Mouse (Mus musculus) heart, adult 18-20 months (tissue): ENCODE results near the gene Fam71f2. TPM values are rescaled to one million over a fixed set of nuclear protein-coding genes. Genes with fewer than 3 reads are reported as not detected.

Experiments
- DNase-seq, 2 experiments: peaks; one replicate each; pipeline ENCODE4 v3.0.0; 2021 to 2022; ENCODE audit warnings: mixed read lengths in 1 of 2
- total RNA-seq, 2 experiments: library from RNA; stranded (reverse); gene quantifications; 2 replicates each; pipeline ENCODE4 v1.2.3; 2021

The Fam71f2 gene
- total RNA-seq, 2 experiments from 2014 or later = not detected

DNA sequence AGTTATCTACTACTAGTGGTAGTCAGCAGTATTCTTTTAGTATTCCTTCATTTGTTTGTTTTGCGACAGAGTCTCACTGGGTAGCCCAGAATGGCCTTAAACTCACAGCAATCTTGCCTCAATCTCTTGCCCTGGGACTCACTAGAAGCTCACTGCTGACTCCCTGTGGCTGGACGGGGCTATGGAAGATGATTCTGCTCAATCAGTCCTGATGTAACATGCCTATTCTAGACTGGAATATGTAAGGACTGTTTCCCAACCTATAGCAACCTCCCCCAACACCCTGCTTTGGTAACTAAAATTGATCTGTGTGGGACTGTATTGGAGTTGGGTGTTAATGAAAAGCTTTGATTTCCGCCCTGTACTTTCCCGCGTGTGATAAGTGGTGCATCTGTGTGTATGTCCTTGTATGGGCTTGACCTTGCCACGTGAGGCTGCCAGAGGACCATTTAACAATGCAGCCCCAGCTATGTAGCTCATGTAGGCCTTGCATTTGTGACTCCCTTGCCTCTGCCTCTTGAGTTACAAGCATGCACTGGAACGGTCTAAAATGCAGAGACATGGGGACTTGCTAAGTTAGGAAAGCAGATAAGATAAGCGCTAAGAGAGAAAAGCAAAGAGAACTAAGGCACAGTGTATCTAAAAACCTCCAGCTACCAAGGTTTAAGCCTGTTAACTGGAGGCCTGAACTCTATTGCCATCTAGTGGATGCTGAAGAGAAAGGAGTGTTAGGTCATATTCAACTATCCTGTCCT is 703 bp upstream of the Fam71f2 start:
- DNase-seq = peak; percentile 64 to 74

DNA sequence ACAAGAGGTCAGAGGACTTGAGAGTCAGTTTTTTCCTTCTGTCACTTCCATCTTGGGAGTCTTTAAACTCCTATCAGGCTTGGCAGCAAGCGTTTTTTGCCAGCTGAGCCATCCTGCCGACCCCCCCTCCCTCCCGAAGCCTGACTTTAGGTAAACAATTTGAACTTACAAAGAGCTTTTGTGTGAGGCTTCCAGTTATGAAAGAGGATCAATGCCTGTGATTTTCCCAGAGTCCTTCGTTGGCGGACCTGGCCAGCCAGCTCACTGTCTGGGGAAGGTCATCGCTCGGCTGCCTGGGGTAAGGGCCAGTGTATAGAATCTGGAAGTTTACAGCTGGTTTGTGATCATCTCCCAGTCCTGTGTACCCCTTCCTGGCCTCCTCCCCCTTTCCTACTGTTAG is 1.3 kb downstream of the Fam71f2 start:
- no peak for DNase-seq

DNA sequence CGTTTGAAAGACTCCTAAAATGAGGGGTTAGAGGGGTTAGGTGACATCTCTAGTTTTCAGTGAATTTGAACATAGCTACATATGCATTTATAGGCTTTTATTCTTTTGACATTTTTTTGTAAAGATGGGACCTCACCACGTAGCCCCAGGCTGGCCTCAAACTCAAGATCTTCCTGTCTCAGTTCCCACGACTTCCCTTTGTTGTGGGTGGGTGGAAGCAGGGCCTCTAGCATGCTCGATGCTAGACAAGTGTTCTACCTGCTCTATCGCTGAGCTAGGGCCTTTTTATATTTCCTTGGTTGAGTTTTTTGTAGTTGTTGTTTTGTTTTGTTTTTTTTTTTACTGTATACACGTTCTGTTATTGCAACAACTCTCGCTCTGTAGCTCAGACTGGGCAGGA is 7.5 kb downstream of the Fam71f2 start:
- no peak for DNase-seq

DNA sequence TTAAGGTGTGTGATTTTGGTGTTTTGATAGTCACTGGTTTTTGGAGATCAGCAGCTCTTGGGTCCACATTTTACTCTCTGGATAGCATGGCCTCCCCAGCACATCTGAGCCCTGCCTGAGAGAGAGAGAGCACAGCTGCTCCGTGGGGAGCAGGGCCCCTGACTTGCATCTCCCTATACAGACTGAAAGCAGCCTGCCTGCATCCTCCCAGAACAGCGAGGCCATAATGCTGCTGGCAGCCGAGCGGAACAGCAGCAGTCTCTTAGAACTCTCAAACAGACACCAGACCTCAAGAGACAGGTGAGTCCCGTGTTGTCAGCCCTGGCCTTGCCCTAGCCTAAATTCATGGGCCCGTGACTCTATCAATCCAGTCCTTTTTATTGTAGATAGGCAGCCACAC is 8.1 kb downstream of the Fam71f2 start:
- no peak for DNase-seq

DNA sequence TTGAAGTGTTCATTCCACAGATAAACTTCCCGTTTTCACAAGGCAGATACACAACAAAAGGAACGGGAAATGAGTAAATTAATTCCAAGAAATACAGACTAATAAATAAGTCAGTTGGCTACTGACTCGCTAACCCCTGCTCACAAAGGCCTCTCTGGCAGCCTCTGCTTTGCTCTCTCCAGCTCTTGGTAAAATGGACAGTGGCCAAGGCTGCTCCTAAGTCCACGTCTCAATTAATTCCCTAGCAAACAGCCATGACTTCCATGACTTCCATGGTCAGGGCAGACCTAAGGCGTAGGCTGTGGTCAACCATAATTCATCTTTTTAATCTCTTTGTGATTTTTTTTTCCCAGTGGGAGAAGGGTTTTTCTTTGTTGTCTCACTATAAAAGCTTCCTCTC is 8.6 kb downstream of the Fam71f2 start:
- DNase-seq = peak; percentile 39 to 41

DNA sequence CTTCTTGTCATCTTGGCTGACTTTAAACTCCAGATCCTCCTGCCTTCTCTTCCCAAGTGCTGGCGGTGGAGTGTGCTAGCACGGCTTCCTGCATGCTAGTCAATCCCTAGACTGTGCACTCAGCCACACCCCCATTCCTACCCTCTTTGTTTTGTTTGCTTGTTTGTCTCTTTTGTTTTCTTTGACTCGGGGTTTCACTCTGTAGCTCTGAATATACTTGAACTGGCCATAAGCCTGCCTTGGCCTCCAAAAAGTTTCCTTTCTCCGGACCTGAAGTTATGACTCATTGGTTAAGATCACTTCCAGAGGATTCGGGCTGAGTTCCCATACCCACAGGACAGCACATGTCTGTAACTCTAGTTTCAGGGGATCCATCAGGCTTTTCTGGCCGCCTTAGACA is 9.3 kb downstream of the Fam71f2 start:
- no peak for DNase-seq

DNA sequence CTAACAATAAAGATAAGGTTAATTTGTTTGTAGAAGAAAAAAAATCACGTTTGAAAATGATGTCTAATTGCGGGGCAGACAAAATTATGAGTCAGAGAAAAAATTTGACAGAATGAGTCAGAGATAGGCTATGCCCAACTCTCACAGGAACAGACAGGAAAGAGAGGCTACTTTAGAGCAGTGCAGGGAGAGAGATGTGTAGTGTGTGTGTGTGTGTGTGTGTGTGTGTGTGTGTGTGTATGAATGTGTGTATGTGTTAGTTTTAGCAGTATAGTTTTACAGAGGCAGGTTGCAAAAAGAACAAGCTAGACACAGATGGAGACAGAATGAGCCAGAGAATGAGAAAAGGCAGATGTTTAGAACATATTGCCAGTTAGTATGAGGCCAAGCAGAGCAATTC is 19.7 kb downstream of the Fam71f2 start:
- DNase-seq = no peak

DNA sequence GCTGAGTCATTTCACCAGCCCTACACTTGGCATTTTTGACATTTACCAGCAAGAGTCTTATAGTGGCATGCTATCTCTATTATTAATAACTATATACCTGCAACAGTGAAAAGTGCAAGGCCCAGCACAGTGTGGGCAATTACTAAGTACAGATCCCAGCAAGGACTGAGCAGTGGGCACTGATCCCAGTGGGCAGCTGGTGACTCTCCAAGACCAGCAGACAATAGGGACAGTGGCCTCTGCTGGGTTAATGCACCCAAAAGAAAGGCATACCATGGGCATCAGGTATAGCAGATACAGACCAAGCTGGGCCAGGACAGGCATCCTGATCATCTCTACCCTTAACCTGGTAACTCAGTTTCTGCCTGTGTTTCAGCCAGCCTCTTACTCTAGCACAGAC is 23.9 kb downstream of the Fam71f2 start:
- no peak for DNase-seq

DNA sequence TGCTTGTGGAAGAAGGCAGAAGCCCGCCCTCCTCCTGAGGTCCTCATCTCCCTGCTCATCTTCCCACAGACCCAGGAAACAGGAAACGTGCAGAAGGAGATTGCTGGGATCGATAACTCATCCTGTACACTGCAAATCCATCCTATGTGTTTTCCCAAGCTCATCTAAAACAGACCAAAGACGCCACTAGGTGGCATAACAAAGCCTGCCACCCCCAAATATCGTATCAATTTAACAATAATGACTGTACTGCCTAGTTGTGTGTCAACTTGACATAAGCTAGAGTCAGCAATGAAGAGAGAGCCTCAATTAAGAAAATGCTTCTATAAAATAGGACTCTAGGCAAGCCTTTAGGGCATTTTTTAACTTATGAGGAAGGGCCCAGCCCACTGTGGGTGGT is 24.3 kb downstream of the Fam71f2 start:
- DNase-seq = no peak

DNA sequence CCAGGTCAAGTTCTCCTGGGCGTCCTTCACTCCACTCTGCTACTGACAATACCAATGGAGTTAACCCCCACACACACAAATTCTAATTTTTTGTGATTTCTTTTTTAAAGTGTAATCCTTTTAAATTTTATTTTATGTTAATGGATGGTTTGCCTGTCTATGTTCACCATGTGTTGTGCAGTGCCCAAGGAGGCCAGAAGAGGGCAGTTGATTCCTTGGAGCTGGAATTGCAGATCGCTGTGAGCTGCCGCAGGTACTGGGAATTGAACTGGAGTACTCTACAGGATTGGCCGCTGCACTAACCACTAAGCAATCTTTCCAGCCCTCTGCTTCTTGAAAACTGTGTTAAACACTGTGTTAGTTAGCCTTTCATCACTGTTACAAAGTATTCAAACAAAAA is 26.1 kb downstream of the Fam71f2 start:
- no peak for DNase-seq

DNA sequence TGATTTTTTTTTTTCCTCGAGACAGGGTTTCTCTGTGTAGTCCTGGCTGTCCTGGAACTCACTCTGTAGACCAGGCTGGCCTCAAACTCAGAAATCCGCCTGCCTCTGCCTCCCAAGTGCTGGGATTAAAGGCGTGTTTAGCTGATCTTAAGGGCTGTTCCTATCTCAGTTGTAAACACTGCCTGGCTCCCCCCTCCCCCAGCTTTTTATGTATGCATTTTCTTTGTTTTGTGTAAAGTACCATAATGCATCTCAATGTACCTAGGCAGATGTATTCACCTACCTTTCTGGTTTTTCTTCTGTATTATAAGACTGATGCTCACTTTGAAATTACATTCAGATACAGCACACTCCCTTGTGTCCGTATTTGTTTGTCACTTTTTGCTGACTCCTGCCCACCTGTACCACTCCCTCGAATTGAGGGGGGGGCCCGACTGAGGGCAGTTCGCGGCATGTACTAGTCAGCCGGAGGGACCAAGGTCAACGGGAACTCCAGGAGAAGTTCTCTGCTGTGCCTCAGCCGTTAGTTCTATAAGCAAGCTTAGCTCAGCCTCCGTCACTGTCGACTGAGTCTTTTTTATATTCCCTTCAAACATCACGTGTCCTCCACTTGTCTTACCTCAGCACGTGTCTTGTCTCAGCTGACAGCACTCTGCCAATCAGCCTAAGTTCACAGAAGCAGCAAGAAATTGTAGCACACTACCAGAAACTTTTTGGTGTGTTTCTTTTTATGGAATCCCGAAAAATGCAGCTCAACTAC is 29.6 kb downstream of the Fam71f2 start:
- no peak for DNase-seq

DNA sequence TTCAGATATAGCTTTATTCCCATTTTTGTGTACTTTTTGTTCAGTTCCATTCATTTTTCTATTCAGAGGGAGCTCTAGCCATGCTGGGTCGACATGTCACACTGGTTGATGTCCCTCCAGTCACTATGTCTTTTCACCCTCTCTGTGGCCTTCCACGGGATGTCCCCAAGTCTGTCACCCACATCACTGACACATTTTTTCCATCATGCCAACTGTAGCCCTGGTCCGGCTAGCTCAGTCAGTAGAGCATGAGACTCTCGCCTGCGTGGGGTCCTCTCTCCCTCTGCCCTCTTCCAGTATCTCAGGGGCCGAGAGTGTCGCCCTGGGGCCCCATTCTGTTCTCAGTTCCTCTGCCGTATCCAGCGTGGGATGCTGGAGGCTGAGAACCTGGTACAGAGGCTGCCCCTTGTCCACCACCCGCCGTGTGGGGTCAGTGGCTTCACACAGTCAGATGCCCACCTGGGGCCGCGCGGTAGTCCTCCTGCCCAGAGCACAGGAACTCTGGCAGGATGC is 34.4 kb downstream of the Fam71f2 start:
- DNase-seq = no peak

DNA sequence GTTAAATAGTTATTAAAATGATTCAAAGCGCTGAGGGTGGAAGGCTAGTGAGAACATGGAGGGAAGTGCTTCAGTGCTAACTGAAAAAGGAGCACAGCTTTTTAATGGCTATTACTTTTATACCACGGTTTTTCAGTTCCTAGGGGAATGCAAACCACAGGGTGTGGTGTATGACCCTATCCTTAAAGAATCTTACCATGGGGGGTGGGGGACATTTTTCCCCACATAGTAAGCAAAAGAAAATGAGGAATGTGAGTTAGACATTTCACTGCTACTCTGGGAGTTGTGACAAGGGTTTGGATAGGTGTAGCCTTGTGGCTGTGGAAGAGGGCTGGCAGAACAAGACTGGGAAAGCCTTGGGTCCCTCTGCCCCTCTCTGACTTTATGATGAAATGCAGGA is 37.9 kb downstream of the Fam71f2 start:
- DNase-seq = no peak

DNA sequence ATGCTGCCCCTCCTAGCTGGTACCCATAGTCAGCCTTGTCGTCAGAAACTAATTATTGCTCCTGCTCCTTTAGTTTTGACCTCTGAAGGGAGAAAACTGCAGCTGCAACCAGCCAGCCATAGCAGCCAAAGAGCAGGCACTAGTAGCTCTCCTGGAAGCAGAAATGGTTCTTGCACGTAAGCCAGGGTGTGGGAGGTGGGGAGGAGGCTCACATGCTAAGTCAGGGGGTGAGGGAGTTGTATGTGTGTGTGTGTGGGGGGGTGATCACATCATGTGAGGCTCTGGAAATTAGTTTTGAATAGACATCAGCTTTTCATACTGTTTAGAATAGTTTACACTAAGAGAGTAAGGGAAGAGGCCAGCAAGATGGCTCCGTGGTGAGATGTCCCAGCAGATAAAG is 38.5 kb downstream of the Fam71f2 start:
- DNase-seq = no peak

DNA sequence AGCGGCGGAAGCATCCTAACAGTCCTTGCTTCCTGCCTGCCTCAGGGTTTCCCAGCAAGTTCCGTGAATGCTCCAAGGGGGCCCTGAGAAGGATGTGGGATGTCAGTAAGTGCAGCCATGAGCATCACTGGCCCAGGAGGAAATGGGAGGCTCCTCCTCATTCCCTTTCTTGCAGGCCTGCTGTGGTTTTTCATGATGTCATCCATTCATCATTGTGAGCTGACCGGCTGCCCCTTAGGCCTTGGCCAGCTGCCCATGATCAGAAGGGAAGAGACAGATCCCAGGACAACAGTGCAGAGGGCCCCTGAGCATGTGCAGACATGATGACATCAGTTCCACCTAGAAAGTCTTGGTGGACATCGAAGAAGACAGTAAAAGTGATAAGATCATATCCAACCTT is 39.5 kb downstream of the Fam71f2 start, which contains the start of gene Fam71f1:
Gene Fam71f1 (plus strand): TSS at position 262 of the 400 bp plus-strand sequence.
- DNase-seq = peak; percentile 9 to 23

DNA sequence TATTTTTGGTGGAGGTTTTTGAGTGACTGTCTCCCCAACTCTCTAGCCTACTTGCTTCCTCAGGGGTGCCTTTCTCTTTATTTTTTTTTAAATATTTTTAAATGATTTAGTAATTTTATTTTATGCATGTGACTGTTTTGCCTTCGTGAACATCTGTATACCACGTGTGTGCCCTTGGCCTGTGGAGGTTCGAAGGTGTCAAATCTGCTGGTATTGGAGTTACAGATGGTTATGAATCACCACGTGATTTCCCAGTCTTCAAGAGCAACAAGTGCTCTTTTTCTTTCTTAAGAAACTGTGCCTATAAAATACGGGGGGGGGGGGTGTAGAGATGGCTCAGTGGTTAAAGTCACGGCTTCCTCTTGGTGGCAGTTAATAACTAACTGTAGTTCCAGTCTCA is 42.2 kb downstream of the Fam71f2 start:
- no peak for DNase-seq

DNA sequence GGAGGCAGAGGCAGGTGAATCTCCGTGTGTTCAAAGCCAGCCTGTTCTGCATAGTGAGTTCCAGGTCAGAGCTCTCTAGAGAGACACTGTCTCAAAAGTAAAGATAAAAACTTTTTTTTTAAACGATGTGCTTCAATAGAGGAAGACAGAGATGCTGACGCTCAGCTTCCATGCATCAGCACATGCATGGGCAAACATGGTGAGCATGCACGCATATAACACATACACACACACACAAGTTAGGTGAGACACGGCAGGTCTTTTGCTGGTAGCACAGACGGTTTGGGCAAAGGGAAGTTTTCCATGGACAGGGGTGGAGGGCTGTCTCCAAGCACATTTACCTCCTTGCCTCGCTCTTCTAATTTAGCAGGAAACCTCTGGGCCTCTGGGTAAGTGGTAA is 42.8 kb downstream of the Fam71f2 start:
- DNase-seq = no peak

DNA sequence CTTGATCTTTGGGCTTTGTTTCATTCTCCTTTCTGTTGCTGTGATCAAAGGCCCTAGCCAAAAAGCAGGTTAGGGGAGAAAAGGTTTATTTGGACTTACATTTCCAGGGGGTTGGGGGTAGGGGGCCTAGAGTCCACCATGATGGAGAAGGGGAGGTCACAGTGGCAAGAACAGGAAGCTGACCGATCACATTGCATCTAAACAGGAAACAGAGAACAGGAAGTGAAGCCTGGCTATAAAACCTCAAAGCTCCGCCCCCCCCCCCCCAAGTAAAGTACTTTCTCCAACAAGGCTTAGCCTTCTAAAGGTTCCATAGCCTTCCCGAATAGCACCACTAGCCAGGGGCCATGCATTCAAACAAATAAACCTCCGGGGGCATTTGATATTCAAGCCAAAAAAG is 43.3 kb downstream of the Fam71f2 start:
- no peak for DNase-seq

DNA sequence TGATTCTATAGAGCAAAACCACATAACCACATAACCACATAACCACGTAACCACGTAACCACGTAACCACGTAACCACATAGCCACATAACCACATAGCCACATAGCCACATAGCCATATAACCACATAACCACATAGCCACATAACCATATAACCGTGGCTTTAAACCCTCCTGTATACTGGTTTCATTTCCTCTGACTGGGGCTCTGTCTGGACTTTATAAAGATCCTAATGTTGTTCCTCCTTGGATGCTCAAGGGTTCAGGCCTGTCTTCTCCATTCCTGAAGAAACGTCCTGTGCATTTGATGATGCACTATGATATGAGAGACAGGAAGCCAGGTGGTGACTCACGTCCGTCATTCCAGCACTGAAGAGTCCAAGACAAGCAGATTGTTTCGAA is 47.6 kb downstream of the Fam71f2 start:
- DNase-seq = no peak

DNA sequence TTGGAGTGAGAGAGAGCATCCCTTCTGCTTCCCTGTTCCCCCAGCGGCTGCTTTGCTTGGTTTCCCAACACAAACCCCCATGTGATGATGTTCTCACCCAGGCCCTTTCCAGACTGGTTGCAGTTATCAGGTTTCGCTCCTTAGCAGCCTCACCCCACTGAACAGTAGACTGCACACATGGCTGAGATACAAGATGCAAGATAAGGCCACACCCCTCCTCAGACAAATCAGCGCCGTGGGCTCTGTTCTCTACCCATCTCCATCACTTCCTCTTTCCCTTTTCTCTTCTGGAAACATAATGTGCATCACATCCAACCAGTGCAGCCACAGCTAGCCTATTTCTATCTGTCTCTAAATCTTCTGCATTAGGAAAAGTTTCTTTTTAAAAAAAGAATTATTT is 50.1 kb downstream of the Fam71f2 start:
- no peak for DNase-seq
